Mouse (Mus musculus) kidney, adult 2 months (tissue): ENCODE data around the gene Tmem161a.

Source experiments
- CTCF ChIP-seq: fragments of 200-500 bp; conservative IDR thresholded peaks from 2 replicates; pipeline ENCODE4 v1.5.1; 2011; ENCODE audit warnings: low read depth, mild to moderate bottlenecking, control low read depth, low read length, moderate library complexity, mixed read lengths; ENCODE audit not compliant: insufficient read depth, insufficient read length
- POLR2A ChIP-seq: fragments of 200-500 bp; IDR thresholded peaks from one replicate; pipeline ENCODE4 v1.6.1; 2011; ENCODE audit warnings: low read depth, low read length, control low read depth

DNA sequence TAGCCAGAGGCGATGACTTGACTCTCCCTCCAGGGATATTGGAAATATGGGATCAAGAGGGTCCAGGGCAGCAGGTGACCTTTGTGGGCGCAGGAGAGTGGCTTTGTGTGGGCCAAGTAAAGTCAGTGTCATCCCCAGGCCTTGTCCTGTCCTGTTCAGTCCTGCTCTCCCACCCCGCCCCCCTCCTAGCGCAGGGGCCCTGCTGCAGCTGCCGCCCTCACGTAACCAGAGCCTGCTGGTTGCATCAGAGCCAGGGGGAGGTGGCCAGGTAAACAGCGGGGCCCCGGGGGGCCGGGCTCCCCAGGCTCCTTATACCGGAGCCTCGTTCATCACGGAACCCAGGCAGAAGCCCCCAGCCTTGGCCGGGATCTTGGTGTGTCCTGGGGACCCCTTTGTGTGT is 22.0 kb upstream of the Tmem161a start:
- TF ChIP-seq CTCF (no peak), POLR2A (no peak)
